Mouse (Mus musculus): Measurements from ENCODE around the gene Ap3d1. TPM values are rescaled to one million over a fixed set of nuclear protein-coding genes. Genes with fewer than 3 reads are reported as not detected.
A peak's percentile ranks its signal among the peaks of the same experiment; 100 is the strongest.

Gene Ap3d1
- total RNA-seq, 2 experiments from 2014 or later: 128 to 143 TPM

- DNase-seq (ENCODE audit: extremely low spot score in 1 of 2, low spot score in 1 of 2): no peak
Measured at GRCm38 (mm10) chr10:80758651-80759050, 16.6 kb upstream of the Ap3d1 start.

GRCm38 (mm10) chr10:80757717-80758116 is 15.7 kb upstream of the Ap3d1 start:
- peak in 1 of 2 experiments; percentile 39 for DNase-seq (ENCODE audit: extremely low spot score in 1 of 2, low spot score in 1 of 2)

GRCm38 (mm10) chr10:80756967-80757366 is 14.9 kb upstream of the Ap3d1 start:
- no peak for DNase-seq (ENCODE audit: extremely low spot score in 1 of 2, low spot score in 1 of 2)

DNA sequence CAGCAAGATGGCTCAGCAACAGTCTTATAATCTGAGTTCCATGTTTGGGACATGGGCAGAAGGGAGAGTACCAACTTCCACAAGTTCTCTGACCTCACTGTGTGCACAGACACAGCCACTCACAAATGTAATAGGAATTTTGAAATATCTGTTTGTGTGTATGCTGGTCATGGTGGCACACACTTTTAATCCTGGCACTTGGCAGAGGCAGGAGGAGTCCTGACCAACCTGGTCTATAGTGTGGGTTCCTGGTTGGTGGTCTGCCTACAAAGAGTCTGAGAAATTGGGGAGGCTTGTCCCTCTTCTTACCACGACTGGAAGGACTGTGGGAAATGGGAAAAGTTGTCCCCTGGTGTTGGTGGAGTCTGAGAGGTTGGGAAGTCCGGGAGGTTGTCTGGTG is 14.4 kb upstream of the Ap3d1 start:
- DNase-seq (ENCODE audit: extremely low spot score in 1 of 2, low spot score in 1 of 2): no peak

GRCm38 (mm10) chr10:80756099-80756498 is 14.0 kb upstream of the Ap3d1 start:
- DNase-seq (ENCODE audit: extremely low spot score in 1 of 2, low spot score in 1 of 2): no peak

GRCm38 (mm10) chr10:80755291-80756015 is 13.4 kb upstream of the Ap3d1 start:
- DNase-seq (ENCODE audit: extremely low spot score in 1 of 2, low spot score in 1 of 2): no peak

DNA sequence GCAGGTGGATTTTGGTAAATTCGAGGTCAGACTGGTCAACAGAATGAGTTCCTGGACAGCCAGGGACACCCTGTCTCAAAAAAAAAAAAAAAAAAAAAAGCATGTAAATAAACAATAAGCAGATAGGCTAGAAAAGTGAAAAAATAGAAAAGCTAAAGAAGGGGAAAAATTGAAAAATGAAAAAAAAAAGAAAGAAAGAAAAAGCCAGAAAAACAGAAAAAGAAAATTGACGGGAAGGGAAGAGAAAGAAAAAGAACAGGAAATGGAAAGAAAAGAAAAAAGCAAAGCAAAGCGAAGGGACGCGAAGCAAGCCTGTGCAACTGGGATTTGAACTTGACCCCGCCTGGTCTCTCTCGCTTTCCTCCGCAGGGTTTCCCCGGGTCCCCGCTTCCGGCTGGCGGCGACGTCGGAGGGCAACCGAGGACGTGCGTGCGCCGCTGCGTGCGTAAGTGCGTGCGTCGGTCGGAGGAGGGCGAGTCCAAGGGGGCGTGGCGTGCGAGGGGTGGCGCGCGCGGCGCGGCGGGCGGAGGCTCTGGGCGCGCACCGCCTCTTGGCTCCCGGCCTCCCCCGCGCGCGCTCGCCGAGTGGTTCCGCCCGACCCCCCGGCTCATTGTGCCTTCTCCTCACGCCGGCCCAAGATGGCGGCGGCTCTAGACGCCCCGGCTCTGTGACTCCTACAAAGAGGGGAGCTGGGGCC is 12.7 kb upstream of the Ap3d1 start, which contains the start of gene Dot1l:
Gene Dot1l (plus strand): TSS at position 613 of the 697 bp plus-strand sequence.
- peak; percentile 97 for DNase-seq (ENCODE audit: extremely low spot score in 1 of 2, low spot score in 1 of 2)

DNA sequence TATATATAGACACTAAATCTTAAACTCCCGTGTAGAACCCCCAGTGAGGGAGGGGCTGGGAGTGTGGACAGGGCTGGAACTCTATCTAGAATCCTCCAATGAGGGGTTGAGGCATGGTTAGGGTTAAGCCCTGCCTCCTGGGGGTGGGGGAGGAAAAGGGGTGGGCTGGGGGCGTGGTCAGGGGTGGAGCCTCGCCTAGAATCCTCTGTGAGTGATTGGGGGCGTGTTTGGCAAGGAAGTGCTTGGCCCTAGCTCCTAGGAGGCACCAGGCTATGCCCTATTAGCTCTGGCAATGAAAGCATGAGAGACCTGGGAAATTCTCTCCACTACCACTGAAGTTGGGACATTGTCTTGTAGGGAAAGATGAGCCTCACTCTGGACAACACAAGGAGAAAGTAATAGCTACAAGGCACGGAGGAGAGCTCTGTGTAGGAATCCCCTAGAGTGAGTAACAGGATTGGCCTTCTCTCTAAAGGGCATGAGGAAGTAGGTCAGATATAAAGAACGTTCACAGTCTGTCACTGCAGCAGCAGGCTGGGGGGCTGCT is 10.1 kb upstream of the Ap3d1 start:
- no peak for DNase-seq (ENCODE audit: extremely low spot score in 1 of 2, low spot score in 1 of 2)

GRCm38 (mm10) chr10:80751188-80751832 is 9.2 kb upstream of the Ap3d1 start:
- DNase-seq (ENCODE audit: extremely low spot score in 1 of 2, low spot score in 1 of 2): no peak

DNA sequence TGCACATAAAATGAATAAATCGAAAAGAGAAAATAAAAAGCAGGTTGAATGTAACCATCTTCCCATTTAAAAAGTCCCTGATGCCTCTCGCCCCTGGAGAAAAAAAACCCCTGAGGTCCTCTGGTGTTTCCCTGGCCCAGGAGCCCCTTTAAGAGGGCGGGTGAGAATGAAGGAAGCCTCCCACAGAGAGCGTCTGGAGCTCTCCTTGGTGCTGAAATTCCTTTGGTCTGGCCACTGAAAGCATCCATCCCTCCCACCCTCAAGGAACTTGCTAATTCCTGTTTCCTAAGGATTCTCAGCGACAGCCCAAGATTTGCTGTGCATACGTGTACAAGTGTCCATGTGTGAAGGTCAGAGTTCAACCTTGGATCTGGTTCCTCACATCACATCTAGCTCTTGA is 6.5 kb upstream of the Ap3d1 start:
- DNase-seq (ENCODE audit: extremely low spot score in 1 of 2, low spot score in 1 of 2): peak in 1 of 2 experiments; percentile 36

DNA sequence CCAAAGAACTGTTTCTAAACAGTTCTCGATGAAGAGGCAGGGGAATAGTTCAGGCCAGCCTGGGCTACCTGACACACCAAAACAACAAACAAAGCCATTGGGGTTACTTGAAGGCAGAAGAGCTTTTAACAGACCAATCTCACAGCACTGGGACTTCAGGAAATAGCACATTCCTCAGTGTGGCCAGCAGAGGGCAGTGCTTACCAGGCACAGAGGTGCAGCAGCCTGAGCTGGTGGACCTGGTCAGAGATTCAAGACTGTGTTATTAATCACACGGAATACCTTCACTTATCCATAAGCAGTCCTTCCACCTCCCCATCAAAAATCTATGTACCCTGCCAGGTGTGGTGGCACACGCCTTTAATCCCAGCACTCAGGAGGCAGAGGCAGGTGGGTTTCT is 5.3 kb upstream of the Ap3d1 start:
- DNase-seq (ENCODE audit: extremely low spot score in 1 of 2, low spot score in 1 of 2): peak; percentile 69 to 83

DNA sequence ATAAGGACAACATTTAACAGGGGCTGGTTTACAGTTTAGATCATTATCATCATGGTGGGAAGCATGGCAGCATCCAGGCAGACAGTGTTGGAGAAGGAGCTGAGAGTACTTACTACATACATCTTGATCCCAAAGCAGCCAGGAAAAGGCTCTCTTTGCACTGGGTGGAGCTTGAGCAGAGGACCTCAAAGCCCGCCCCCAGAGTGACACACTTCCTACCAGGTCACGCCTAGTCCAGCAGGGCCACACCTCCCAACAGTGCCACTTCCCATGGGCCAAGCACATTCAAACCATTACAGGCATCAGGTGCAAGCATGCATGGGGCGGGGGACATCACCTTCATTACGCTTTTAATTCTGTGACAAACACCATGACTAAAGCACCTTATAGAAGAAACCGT is 2.2 kb upstream of the Ap3d1 start:
- DNase-seq (ENCODE audit: extremely low spot score in 1 of 2, low spot score in 1 of 2): no peak

DNA sequence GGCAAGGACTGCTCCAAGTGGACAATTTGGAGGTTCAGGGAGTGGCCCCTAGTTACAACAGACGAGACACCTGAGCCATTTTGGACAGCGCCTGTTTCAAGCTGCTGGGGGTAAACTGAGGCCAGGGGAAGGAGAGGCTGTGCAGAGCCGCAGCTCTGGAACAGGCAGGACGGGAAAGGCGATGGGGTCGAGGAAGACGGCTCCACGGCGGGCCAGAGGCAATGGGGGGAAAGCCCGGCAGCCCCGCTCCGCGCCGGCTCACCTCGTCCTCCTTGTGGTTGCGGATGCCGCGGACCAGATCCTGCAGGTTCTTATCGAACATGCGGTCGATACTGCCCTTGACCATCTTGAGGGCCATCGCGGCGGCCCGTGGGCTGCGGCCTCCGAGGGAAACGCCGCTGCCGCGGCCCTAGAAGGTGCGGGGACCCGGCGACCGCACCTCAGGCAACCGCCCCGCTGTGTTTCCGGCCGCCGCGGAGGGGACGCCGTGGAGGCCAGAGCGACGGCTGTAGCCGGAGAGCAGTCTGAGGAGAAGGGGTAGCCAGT is 357 bp downstream of the Ap3d1 start:
- DNase-seq (ENCODE audit: extremely low spot score in 1 of 2, low spot score in 1 of 2): no peak

- no peak for DNase-seq (ENCODE audit: extremely low spot score in 1 of 2, low spot score in 1 of 2)
Measured at GRCm38 (mm10) chr10:80741146-80741545, 918 bp downstream of the Ap3d1 start.

DNA sequence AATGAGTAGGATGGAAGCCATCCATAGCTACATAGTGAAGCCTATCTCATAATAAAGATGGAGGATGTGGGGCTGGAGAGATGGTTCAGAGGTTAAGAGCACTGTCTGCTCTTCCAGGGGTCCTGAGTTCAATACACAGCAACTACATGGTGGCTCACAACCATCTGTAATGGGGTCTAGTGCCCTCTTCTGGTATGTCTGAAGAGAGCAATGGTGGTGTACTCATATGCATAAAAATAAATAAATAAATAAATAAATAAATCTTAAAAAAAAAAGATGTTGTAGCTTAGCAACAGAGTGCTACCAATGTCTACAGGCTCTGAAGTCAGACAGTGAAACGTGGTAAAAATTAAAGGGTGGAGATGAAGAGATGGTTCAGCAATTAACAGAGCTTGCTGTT is 3.4 kb downstream of the Ap3d1 start:
- no peak for DNase-seq (ENCODE audit: extremely low spot score in 1 of 2, low spot score in 1 of 2)

- no peak for DNase-seq (ENCODE audit: extremely low spot score in 1 of 2, low spot score in 1 of 2)
Measured at GRCm38 (mm10) chr10:80736731-80737130, 5.3 kb downstream of the Ap3d1 start.

DNA sequence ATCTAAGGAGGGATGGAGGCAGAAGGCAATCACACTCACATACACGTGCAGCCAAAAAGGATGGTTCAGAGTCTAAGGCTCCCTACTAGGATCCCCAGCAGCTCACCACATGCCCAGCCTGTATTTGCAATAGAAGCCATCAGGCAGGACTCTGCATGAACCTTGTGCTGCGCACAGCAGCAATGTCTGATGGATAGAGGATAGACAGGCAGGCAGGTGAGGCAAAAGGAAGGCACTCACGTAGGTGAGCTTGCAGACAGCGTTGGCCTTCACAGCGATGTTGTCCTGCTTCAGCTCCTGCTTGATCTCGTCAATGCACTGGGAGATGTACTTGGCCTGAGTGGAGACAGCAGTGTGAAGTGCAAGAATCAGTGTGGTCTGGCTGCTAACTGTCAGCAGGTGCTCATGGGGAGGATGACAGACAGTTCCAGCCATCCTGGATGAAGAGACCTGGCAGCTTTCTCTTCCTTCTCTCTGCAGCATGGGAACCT is 9.4 kb downstream of the Ap3d1 start:
- DNase-seq (ENCODE audit: extremely low spot score in 1 of 2, low spot score in 1 of 2): no peak

- DNase-seq (ENCODE audit: extremely low spot score in 1 of 2, low spot score in 1 of 2): no peak
Measured at GRCm38 (mm10) chr10:80727369-80728127, 14.5 kb downstream of the Ap3d1 start.

GRCm38 (mm10) chr10:80717281-80717680 is 24.8 kb downstream of the Ap3d1 start:
- no peak for DNase-seq (ENCODE audit: extremely low spot score in 1 of 2, low spot score in 1 of 2)

GRCm38 (mm10) chr10:80710834-80711233 is 31.2 kb downstream of the Ap3d1 start:
- no peak for DNase-seq (ENCODE audit: extremely low spot score in 1 of 2, low spot score in 1 of 2)

Data from layer of hippocampus, postnatal 25 days (tissue).